Comparison of ENCODE assay signal across 11 mouse cellular contexts in genomic region chr6:84882663-84883517, GRCm38 (mm10).
A peak's percentile ranks its signal among the peaks of the same experiment; 100 is the strongest.
DNase-seq lines count a peak whose midpoint lies in the region; ATAC-seq lines count a peak whose summit lies in the region.
"Had no signal": no experiment of that assay in that cellular context is flagged by ENCODE, and none has a peak within 500 bp of the region (broad histone marks: within the 10 kb centered on the region; RNA-seq: fewer than 3 reads in every experiment).

No protein-coding gene starts in this region.

- no peak overlapping the region for H3K4me3 ChIP-seq in heart, embryonic 14.5 days (ENCODE audit: control insufficient read depth in 1 of 2, insufficient read depth in 1 of 2, low read depth in 1 of 2, low read length in 2 of 2)
- H3K4me3 ChIP-seq in liver, embryonic 11.5 days (ENCODE audit: low read depth, low read length), result no peak overlapping the region
- H3K4me3 ChIP-seq: embryonic facial prominence, embryonic 12.5 days; left cerebral cortex, adult 2 months had no signal

- 38% methylated on average over 14 of the region's 14 CpGs for WGBS in heart, embryonic 14.5 days
- WGBS in liver, embryonic 11.5 days, result 14% methylated on average over 14 of the region's 14 CpGs

- peak; percentile 73 for ATAC-seq in heart, embryonic 14.5 days (ENCODE audit: insufficient number of reproducible peaks, insufficient read depth, low FRiP score, low read depth)
- ATAC-seq in liver, embryonic 11.5 days (replicated peaks; ENCODE audit: low FRiP score), result peak; percentile 100
- 0 out of 2 replicates have a peak, but pooled peaks have one; percentile 38 for ATAC-seq in megakaryocyte, adult 5-6 weeks (ENCODE audit: poor library complexity, severe bottlenecking)

- no peak overlapping the region for H3K4me2 ChIP-seq in heart, embryonic 14.5 days (ENCODE audit: low read length)
- peak overlapping the region; percentile 53 for H3K4me2 ChIP-seq in liver, embryonic 11.5 days
- H3K4me2 ChIP-seq: embryonic facial prominence, embryonic 12.5 days had no signal

- peaks cover 2 to 17% of the 10 kb centered on the region in 2 experiments; a peak in 2 of 4 replicates for H3K4me1 ChIP-seq in heart, embryonic 14.5 days (ENCODE audit: control insufficient read depth in 2 of 2, insufficient read depth in 2 of 2, low read length in 2 of 2)
- H3K4me1 ChIP-seq in liver, embryonic 11.5 days (replicated peaks; ENCODE audit: control insufficient read depth, insufficient read depth, low read length), result peaks cover 26% of the 10 kb centered on the region

- H3K27ac ChIP-seq in heart, embryonic 14.5 days (replicated peaks in 1 of 2; ENCODE audit: control insufficient read depth in 1 of 2, insufficient read depth in 1 of 2, low read depth in 2 of 2, low read length in 2 of 2), result no peak overlapping the region
- peak overlapping the region; percentile 46 for H3K27ac ChIP-seq in liver, embryonic 11.5 days (ENCODE audit: low read depth, low read length)
- H3K27ac ChIP-seq: embryonic facial prominence, embryonic 12.5 days; left cerebral cortex, adult 2 months had no signal

- H3K9ac ChIP-seq in heart, embryonic 14.5 days (ENCODE audit: low read length), result no peak overlapping the region
- H3K9ac ChIP-seq in liver, embryonic 11.5 days (ENCODE audit: low read depth, low read length), result no peak overlapping the region
- H3K9ac ChIP-seq: embryonic facial prominence, embryonic 12.5 days had no signal

- DNase-seq in heart, postnatal 25 days (ENCODE audit: low spot score), result no peak
- DNase-seq in c-Kit-positive CD71-negative TER-119-negative erythroid progenitor cells, embryonic 14.5 days (ENCODE audit: low read depth), result peak; percentile 35
- no peak for DNase-seq in liver, embryonic 11.5 days (ENCODE audit: low spot score)
- DNase-seq in cerebellum, postnatal 36 days, result no peak
- no peak for DNase-seq in right cerebral cortex, adult 2 months (ENCODE audit: low spot score in 2 of 2)
- DNase-seq in gastrocnemius, postnatal 10 days, result no peak
- DNase-seq: kidney, postnatal 14 days had no signal

- H3K36me3 ChIP-seq in heart, embryonic 14.5 days (ENCODE audit: control insufficient read depth, insufficient read depth, low read length), result no peaks in the 10 kb centered on the region
- H3K36me3 ChIP-seq in liver, embryonic 11.5 days (ENCODE audit: control insufficient read depth, insufficient read depth, low read length), result no peaks in the 10 kb centered on the region
- H3K36me3 ChIP-seq: embryonic facial prominence, embryonic 12.5 days had no signal

- intact Hi-C loops in heart, postnatal 25 days (cut with DNase I), result no loop called here

- no peaks in the 10 kb centered on the region for H3K9me3 ChIP-seq in heart, embryonic 14.5 days (ENCODE audit: control insufficient read depth, low read length)
- H3K9me3 ChIP-seq in liver, embryonic 11.5 days (ENCODE audit: control insufficient read depth, low read length), result no peaks in the 10 kb centered on the region
- H3K9me3 ChIP-seq: embryonic facial prominence, embryonic 12.5 days had no signal

- no peaks in the 10 kb centered on the region for H3K27me3 ChIP-seq in heart, embryonic 14.5 days (ENCODE audit: control insufficient read depth, insufficient read depth, low read length)
- no peaks in the 10 kb centered on the region for H3K27me3 ChIP-seq in liver, embryonic 11.5 days (replicated peaks; ENCODE audit: control insufficient read depth, insufficient read depth, low read length)
- H3K27me3 ChIP-seq: embryonic facial prominence, embryonic 12.5 days had no signal

Comparison
In these comparisons a context has a peak if more than half of its experiments do, and no peak if none do; other contexts are left out.
1. ATAC-seq: peak in every context shown above with its lines; median percentile 100 in liver, embryonic 11.5 days; 73 in heart, embryonic 14.5 days; 38 in megakaryocyte, adult 5-6 weeks.